Mouse (Mus musculus): ENCODE results near the gene Cfap61. TPM values are rescaled to one million over a fixed set of nuclear protein-coding genes. Genes with fewer than 3 reads are reported as not detected.

The Cfap61 gene
- polyA plus RNA-seq, 1 experiment from 2014 or later = 2.0 TPM

- WGBS = 13% methylated on average over 5 of the region's 5 CpGs
- H3K4me2 ChIP-seq = peak overlapping the region; percentile 31
- ATAC-seq = peak; percentile 14; the same call in 1 of the 2 replicates
- no peak overlapping the region for H3K9ac ChIP-seq
- no peak overlapping the region for H3K27ac ChIP-seq
- H3K27me3 ChIP-seq = peaks cover 21% of the 10 kb centered on the region; the same call in 1 of the 2 replicates
- H3K4me3 ChIP-seq = no peak overlapping the region
- no peaks in the 10 kb centered on the region for H3K36me3 ChIP-seq (ENCODE audit: poor library complexity, severe bottlenecking)
- no peaks in the 10 kb centered on the region for H3K9me3 ChIP-seq (replicated peaks)
- peaks cover 21% of the 10 kb centered on the region for H3K4me1 ChIP-seq
Observed at GRCm38 (mm10) chr2:145956318-145956717, 21.7 kb downstream of the Cfap61 start.

GRCm38 (mm10) chr2:145957450-145957849, 22.9 kb downstream of the Cfap61 start:
- Histone ChIP-seq H3K4me3 (no peak overlapping the region), H3K27ac (no peak overlapping the region), H3K4me2 (no peak overlapping the region), H3K4me1 (peaks cover 21% of the 10 kb centered on the region), H3K9me3 (replicated peaks) (no peaks in the 10 kb centered on the region), H3K27me3 (peaks cover 12% of the 10 kb centered on the region; the same call in 1 of the 2 replicates), H3K36me3 (ENCODE audit: poor library complexity, severe bottlenecking) (no peaks in the 10 kb centered on the region), H3K9ac (no peak overlapping the region)
- WGBS = 11% methylated on average over 4 of the region's 4 CpGs
- peak; percentile 54 for ATAC-seq

DNA sequence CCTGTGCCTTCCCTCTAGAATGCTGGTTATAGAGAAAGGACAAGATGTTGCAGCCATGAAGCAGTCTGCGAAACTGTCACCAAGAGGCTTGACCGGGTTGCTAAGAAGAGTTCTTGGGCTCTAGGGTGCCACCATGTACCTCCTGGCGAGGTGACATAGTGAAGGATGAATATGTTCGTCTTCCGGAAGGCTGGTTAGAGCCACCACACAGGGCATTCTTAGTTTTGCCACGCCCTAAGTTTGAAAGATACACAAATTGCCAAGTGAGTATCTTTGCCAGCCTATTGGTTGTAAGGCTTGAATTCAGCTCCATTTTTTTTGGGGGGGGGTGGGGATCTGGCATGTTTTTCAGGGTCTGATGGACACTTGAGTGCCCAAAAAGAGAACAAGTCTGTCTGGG, 23.5 kb downstream of the Cfap61 start:
- H3K36me3 ChIP-seq (ENCODE audit: poor library complexity, severe bottlenecking) = no peaks in the 10 kb centered on the region
- H3K4me2 ChIP-seq = no peak overlapping the region
- WGBS = 71% methylated on average over 6 of the region's 6 CpGs
- no peak overlapping the region for H3K9ac ChIP-seq
- peaks cover 6% of the 10 kb centered on the region; the same call in 1 of the 2 replicates for H3K27me3 ChIP-seq
- H3K4me3 ChIP-seq = no peak overlapping the region
- no peak overlapping the region for H3K27ac ChIP-seq
- H3K9me3 ChIP-seq (replicated peaks) = no peaks in the 10 kb centered on the region
- no peak for ATAC-seq
- H3K4me1 ChIP-seq = peaks cover 21% of the 10 kb centered on the region

DNA sequence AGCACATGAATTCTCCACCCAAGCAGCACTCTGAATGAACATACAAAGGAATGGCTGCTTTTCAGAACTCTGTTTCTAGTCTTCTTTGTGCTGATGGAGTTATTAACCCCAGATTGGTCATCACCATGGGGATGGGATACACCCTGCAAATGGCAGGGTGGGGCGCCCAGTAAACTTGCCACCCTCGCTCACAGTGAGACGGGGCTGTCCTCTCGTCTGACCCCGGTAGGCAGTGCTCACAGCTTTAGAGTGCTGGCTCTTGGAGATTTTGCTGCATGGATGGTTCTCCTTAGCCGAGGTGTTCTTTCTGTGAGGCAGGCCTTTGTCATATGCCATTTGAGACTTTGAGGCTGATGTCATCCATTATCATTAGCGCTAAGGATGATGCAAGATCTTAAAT, 24.0 kb downstream of the Cfap61 start:
- WGBS = 32% methylated on average over 7 of the region's 7 CpGs
- Histone ChIP-seq H3K4me2 (no peak overlapping the region), H3K27me3 (0 out of 2 replicates have a peak, but pooled peaks cover 2% of the 10 kb centered on the region), H3K4me3 (no peak overlapping the region), H3K9me3 (replicated peaks) (no peaks in the 10 kb centered on the region), H3K9ac (no peak overlapping the region), H3K36me3 (ENCODE audit: poor library complexity, severe bottlenecking) (no peaks in the 10 kb centered on the region), H3K4me1 (peaks cover 21% of the 10 kb centered on the region), H3K27ac (no peak overlapping the region)
- peak; percentile 59; the same call in 1 of the 2 replicates for ATAC-seq

DNA sequence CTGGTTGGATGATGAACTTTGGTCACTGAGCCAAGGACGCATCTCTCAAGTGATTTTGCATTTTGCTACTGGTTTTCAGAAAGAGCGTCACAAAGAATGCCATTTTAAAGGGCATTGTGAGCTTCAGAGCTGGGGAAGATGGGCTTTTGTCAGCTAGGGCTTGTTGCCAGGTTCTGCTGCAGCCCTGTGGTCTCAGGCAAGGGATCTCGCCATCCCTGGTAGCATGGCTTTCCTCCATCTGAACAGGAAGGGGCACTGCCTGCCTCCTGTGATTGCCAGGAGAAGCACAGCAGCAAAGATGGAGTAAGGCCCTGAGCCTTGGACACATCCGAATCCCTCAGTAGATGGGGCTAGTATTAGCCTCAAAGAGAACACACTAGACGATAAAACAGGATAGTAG, 27.3 kb downstream of the Cfap61 start:
- Histone ChIP-seq H3K4me3 (no peak overlapping the region), H3K9ac (no peak overlapping the region), H3K36me3 (ENCODE audit: poor library complexity, severe bottlenecking) (no peaks in the 10 kb centered on the region), H3K4me2 (no peak overlapping the region), H3K4me1 (peaks cover 14% of the 10 kb centered on the region), H3K9me3 (replicated peaks) (no peaks in the 10 kb centered on the region), H3K27ac (no peak overlapping the region), H3K27me3 (no peaks in the 10 kb centered on the region)
- WGBS = 75% methylated on average over 5 of the region's 5 CpGs
- no peak for ATAC-seq

DNA sequence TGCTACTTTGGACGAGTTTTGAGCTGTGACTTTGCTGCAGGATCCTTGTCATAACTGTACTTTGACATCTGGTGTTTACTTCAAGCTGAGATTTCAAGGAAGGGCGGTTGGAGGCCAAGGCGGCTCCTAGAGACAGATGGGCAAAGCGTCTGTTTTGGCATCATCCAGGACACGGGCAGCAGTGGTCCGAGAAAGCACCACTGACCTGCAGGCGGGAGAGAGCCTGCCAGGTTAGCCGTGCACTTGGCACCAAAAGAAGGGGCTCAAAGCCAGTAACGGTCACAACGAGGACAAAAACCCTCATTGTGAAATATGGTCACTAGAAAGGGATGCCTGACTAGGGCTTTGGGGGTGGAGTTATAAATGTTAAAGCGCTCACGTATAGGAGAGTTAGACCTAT, 36.2 kb downstream of the Cfap61 start:
- H3K4me2 ChIP-seq = no peak overlapping the region
- H3K27me3 ChIP-seq = no peaks in the 10 kb centered on the region
- no peaks in the 10 kb centered on the region for H3K9me3 ChIP-seq (replicated peaks)
- WGBS = 88% methylated on average over 12 of the region's 12 CpGs
- ATAC-seq = no peak
- H3K4me3 ChIP-seq = no peak overlapping the region
- no peak overlapping the region for H3K27ac ChIP-seq
- H3K4me1 ChIP-seq = no peaks in the 10 kb centered on the region
- H3K9ac ChIP-seq = no peak overlapping the region
- H3K36me3 ChIP-seq (ENCODE audit: poor library complexity, severe bottlenecking) = no peaks in the 10 kb centered on the region

GRCm38 (mm10) chr2:145971237-145972010, 36.8 kb downstream of the Cfap61 start:
- Histone ChIP-seq H3K27ac (0 out of 2 replicates have a peak overlapping the region, but pooled peaks have one; percentile 49), H3K36me3 (ENCODE audit: poor library complexity, severe bottlenecking) (no peaks in the 10 kb centered on the region), H3K9me3 (replicated peaks) (no peaks in the 10 kb centered on the region), H3K27me3 (0 out of 2 replicates have a peak, but pooled peaks cover 2% of the 10 kb centered on the region), H3K4me1 (no peaks in the 10 kb centered on the region), H3K4me2 (no peak overlapping the region), H3K9ac (no peak overlapping the region), H3K4me3 (no peak overlapping the region)
- WGBS = 85% methylated on average over 20 of the region's 20 CpGs
- ATAC-seq = peak; percentile 74

- no peaks in the 10 kb centered on the region for H3K4me1 ChIP-seq
- H3K27me3 ChIP-seq = 0 out of 2 replicates have a peak, but pooled peaks cover 2% of the 10 kb centered on the region
- ATAC-seq = no peak
- 86% methylated on average over 4 of the region's 4 CpGs for WGBS
- H3K4me2 ChIP-seq = no peak overlapping the region
- H3K27ac ChIP-seq = no peak overlapping the region
- H3K9me3 ChIP-seq (replicated peaks) = no peaks in the 10 kb centered on the region
- no peaks in the 10 kb centered on the region for H3K36me3 ChIP-seq (ENCODE audit: poor library complexity, severe bottlenecking)
- no peak overlapping the region for H3K9ac ChIP-seq
- H3K4me3 ChIP-seq = no peak overlapping the region
Observed at GRCm38 (mm10) chr2:145972571-145972970, 38.0 kb downstream of the Cfap61 start.

- Histone ChIP-seq H3K27ac (no peak overlapping the region), H3K4me2 (no peak overlapping the region), H3K9me3 (replicated peaks) (no peaks in the 10 kb centered on the region), H3K4me1 (peaks cover 38% of the 10 kb centered on the region), H3K9ac (no peak overlapping the region), H3K36me3 (ENCODE audit: poor library complexity, severe bottlenecking) (no peaks in the 10 kb centered on the region), H3K4me3 (no peak overlapping the region), H3K27me3 (0 out of 2 replicates have a peak, but pooled peaks cover 2% of the 10 kb centered on the region)
- WGBS = 25% methylated on average over 4 of the region's 4 CpGs
- ATAC-seq = no peak
Observed at GRCm38 (mm10) chr2:145979616-145980015, 45.0 kb downstream of the Cfap61 start.

DNA sequence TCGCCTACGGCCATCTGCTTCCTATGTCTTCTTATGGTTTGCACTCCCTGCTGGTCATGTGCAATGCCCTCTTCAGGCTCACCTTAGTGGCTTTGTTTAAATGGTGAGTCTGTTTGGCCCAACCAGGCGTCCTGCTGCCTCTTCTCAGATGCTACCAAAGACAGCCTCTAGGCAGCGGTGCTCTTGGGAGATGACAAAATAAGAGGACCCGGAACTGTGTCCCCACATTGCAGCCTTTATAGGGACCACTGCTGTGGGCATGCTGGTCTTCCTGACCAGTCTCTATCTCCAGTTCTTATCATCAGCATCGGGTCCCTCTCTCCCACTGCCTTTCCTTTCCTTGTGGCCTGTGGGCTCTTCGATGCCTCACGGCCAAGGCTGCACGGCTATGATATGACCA, 46.3 kb downstream of the Cfap61 start:
- H3K4me2 ChIP-seq = no peak overlapping the region
- ATAC-seq = no peak
- H3K9me3 ChIP-seq (replicated peaks) = no peaks in the 10 kb centered on the region
- no peak overlapping the region for H3K9ac ChIP-seq
- 73% methylated on average over 9 of the region's 9 CpGs for WGBS
- no peak overlapping the region for H3K4me3 ChIP-seq
- H3K4me1 ChIP-seq = peaks cover 38% of the 10 kb centered on the region
- H3K36me3 ChIP-seq (ENCODE audit: poor library complexity, severe bottlenecking) = no peaks in the 10 kb centered on the region
- 0 out of 2 replicates have a peak, but pooled peaks cover 2% of the 10 kb centered on the region for H3K27me3 ChIP-seq
- peak overlapping the region; percentile 77; the same call in 1 of the 2 replicates for H3K27ac ChIP-seq

- Histone ChIP-seq H3K4me2 (no peak overlapping the region), H3K27ac (peak overlapping the region; percentile 77), H3K9me3 (replicated peaks) (no peaks in the 10 kb centered on the region), H3K9ac (0 out of 2 replicates have a peak overlapping the region, but pooled peaks have one; percentile 17), H3K27me3 (no peaks in the 10 kb centered on the region), H3K4me3 (no peak overlapping the region), H3K4me1 (peaks cover 38% of the 10 kb centered on the region), H3K36me3 (ENCODE audit: poor library complexity, severe bottlenecking) (no peaks in the 10 kb centered on the region)
- peak; percentile 63; the same call in 1 of the 2 replicates for ATAC-seq
- 8% methylated on average over 6 of the region's 6 CpGs for WGBS
Observed at GRCm38 (mm10) chr2:145981699-145982112, 47.1 kb downstream of the Cfap61 start.

DNA sequence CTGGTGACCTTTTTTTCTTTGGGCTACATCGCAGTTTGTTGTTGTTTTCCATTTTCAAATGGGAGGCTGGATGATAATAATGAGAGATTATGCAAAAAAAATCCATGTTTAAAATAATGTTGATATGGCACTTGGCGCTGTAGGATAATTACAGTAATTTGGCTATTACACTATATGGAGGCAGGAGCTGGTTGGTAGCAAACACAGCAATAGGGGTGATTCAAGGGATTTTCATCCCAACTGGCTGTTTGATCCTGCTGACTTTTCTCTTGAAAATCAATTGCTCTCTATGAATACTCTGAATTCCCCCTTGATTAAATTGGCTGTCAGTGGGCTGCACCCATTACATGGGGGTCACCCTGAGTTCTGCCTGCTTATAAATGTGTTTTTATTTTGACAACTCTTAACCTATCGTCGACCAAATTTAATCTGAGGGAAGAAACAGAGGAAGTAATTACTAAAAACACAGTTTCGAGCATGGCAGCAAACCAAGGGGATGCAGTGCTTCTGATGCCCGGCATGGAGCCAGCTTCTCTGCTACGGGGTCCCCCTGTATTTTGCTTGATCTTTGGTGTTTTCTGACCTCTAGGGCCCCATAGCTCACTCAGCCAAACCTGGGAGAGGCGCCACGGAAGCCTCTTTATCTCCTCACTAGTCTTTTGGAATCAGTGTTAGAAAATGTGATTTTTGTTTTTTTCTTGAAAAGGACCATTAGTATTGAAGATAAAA, 47.9 kb downstream of the Cfap61 start:
- ATAC-seq = peak; percentile 37; the same call in 1 of the 2 replicates
- peak overlapping the region; percentile 77; the same call in 1 of the 2 replicates for H3K27ac ChIP-seq

More for the DNA sequence above, 47.9 kb downstream of the Cfap61 start:
- Histone ChIP-seq H3K4me1 (peaks cover 38% of the 10 kb centered on the region), H3K4me2 (no peak overlapping the region), H3K9ac (no peak overlapping the region), H3K9me3 (replicated peaks) (no peaks in the 10 kb centered on the region), H3K36me3 (ENCODE audit: poor library complexity, severe bottlenecking) (no peaks in the 10 kb centered on the region), H3K4me3 (no peak overlapping the region), H3K27me3 (no peaks in the 10 kb centered on the region)
- 39% methylated on average over 9 of the region's 9 CpGs for WGBS

Measured in forebrain, embryonic 13.5 days (tissue).